Mouse (Mus musculus) layer of hippocampus, postnatal 25 days (tissue): ENCODE data around the gene Slc6a18. TPM values are rescaled to one million over a fixed set of nuclear protein-coding genes. Genes with fewer than 3 reads are reported as not detected.
"Not testable (repeated sequence)": the region's sequence is repeated elsewhere in the genome, so short reads cannot be mapped to it uniquely, and the experiment has no call there.

ENCODE experiments used
- DNase-seq, 2 experiments: peaks; one replicate each; pipeline ENCODE4 v3.0.0; 2022; ENCODE audit warnings: mixed read lengths in 2 of 2, low spot score in 1 of 2; ENCODE audit errors: extremely low spot score in 1 of 2
- total RNA-seq, 2 experiments: library from RNA; stranded (reverse); gene quantifications; 2 replicates each; pipeline ENCODE4 v1.2.3; 2021

The Slc6a18 gene
- not detected for total RNA-seq

DNA sequence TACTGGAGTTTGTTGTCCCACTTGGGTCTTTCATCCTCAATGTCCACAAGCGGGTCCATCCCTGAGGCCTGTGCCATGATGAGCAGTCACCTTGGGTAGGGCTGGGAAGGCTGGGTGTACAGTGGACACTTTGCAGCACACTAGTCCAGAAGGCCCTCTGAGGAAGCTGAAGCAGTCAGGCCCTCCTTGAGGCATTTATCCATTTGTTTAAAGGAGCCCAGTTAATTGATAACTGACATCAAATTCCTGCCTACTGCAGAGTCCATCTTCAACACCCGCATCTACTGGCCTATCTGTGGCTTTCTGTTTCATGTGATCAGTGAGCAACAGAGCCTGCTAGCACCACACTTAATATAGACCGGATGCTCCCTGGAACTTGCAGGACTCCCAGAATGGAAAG, at the start of gene Slc6a18:
Slc6a18 (minus strand) TSS at position 171 of the 400 bp plus-strand sequence.
- no peak for DNase-seq

DNA sequence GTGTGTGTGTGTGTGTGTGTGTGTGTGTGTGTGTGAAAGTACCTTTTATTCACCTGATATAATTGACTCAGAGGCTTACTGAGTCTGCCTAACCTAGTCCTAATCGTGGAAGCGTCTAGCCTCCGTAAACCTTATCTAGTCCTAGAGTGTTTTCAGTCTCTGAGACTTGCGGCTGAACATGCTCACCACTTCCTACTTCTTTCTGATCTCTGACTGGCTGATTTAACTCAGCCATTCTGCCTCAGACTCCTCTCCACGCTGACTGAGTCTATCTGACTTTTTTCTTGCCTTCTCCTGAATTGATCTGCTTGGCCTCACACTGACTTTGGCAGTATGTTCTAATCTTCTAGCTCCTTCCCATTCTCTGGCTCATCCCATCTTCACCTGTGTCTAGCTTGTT, 47.5 kb upstream of the Slc6a18 start:
- no peak for DNase-seq

- DNase-seq = peak; percentile 18 to 61
Measured at GRCm38 (mm10) chr13:73723081-73723668, 45.4 kb upstream of the Slc6a18 start.

GRCm38 (mm10) chr13:73720241-73720640, 42.4 kb upstream of the Slc6a18 start:
- DNase-seq = no peak

- DNase-seq = peak; percentile 70 to 92
Measured at GRCm38 (mm10) chr13:73718225-73718624, 40.4 kb upstream of the Slc6a18 start.

DNA sequence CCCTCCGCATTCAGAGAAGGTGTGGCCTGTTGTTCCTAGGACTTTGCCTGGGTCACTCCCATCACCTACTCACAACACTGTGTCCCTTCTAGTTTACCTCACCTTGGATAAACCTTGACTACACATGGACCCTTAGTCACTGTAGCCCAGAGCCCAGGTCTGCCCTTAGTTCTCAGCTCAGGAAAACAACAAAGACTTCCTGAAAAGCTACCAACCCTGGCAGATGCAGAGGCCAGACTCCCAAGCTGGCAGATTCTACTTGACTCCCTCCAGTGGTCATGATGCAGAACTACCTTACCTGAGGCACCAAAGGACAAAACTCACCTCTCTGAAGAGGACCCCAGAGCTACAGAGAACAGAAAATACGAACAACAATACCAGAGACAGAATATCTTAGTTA, 36.2 kb upstream of the Slc6a18 start:
- no peak for DNase-seq

DNA sequence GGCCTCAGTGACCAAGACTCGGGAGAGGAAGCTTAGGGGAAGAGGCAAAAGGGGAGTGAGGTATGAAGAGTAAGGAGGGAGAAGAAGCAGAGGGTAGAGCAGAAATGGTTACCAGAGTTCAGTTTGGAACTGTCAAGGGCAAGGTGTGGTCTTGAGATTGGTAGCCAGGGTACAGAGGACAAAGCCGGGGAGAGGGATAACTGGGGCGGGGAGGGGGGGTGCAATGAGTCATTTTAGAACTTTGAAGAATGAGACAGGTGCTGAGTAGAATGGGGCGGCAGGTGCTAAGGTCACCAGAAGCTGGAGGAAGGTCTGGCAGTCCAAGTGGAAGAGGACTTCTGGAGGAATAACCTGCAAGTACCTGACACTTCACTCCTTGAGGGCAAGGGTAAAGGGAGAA, 35.4 kb upstream of the Slc6a18 start:
- DNase-seq = no peak

GRCm38 (mm10) chr13:73712228-73712627, 34.4 kb upstream of the Slc6a18 start:
- DNase-seq = no peak

- DNase-seq = no peak
Measured at GRCm38 (mm10) chr13:73711803-73712202, 34.0 kb upstream of the Slc6a18 start.

- no peak for DNase-seq
Measured at GRCm38 (mm10) chr13:73711221-73711620, 33.4 kb upstream of the Slc6a18 start.

DNA sequence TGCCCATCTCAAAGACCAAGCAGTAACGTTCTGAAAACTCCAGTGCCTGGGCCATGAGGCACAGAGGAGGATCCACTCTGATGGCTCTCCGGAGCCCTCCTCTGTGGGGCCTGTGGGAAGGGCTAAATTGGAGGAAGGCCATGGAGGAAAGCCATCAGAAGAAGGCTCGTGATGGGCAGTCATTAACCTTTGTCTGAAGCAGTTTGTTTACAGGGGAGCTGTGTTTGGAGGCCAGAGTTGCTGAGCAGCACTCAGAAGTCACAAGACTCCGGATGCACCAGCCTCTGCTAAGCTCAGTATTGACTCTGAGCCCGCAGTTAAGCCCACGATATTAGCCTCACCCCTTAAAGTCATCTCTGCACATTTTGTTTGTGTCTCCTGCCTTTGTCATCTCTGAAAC, 31.7 kb upstream of the Slc6a18 start:
- no peak for DNase-seq

- DNase-seq = no peak
Measured at GRCm38 (mm10) chr13:73704694-73705325, 27.0 kb upstream of the Slc6a18 start, which contains the start of gene Slc6a19. Gene Slc6a19, minus strand, starts transcription at chr13:73704865.

GRCm38 (mm10) chr13:73703486-73703885, 25.7 kb upstream of the Slc6a18 start:
- not testable (repeated sequence) for DNase-seq

- no peak for DNase-seq
Measured at GRCm38 (mm10) chr13:73702776-73703175, 25.0 kb upstream of the Slc6a18 start.

- no peak for DNase-seq
Measured at GRCm38 (mm10) chr13:73701161-73701883, 23.5 kb upstream of the Slc6a18 start.

GRCm38 (mm10) chr13:73700554-73700953, 22.7 kb upstream of the Slc6a18 start:
- no peak for DNase-seq

DNA sequence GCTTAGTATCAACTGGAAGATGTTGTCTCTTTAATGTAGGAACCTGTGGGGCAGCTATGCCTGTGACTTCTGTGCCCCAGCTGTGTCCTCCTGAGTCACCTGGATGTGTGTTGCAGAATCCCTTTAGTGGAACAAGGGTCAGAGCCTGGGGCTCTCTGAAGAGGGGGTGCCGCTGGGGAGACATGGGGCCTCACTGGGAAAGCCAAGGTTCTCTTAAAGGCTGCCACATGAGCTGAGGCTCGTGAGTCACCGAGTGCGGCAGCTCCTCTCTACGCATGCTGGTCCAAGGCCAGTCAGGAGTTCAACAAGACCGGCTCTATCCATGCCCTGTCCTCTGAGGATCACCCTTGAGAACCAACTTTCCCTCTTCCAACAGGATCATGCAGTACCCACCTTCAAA, 21.9 kb upstream of the Slc6a18 start:
- DNase-seq = no peak

- no peak for DNase-seq
Measured at GRCm38 (mm10) chr13:73696529-73696928, 18.7 kb upstream of the Slc6a18 start.

GRCm38 (mm10) chr13:73694972-73695371, 17.1 kb upstream of the Slc6a18 start:
- no peak for DNase-seq

DNA sequence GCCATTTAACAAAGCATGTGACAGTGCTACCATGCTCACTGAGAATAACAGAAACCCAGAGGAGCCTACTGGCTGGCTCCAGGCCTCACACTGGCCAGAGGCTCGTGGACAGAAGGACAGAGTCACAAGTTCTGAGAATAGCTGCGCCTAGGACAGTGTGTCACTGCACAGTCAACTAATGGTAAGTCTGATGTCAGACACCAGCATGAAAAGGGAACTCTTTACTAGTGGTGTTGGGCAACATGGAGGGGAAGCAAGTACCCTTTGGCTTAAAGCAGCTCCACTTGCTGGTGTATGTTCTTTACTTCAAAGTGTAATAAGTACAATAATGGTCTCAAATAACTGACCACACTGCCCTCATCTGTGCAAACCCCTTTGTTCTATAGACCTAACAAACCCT, 15.5 kb upstream of the Slc6a18 start:
- DNase-seq = no peak

GRCm38 (mm10) chr13:73692249-73692868, 14.5 kb upstream of the Slc6a18 start:
- peak; percentile 33 to 74 for DNase-seq
